Mouse (Mus musculus): ENCODE data around the gene Gna12.

DNA sequence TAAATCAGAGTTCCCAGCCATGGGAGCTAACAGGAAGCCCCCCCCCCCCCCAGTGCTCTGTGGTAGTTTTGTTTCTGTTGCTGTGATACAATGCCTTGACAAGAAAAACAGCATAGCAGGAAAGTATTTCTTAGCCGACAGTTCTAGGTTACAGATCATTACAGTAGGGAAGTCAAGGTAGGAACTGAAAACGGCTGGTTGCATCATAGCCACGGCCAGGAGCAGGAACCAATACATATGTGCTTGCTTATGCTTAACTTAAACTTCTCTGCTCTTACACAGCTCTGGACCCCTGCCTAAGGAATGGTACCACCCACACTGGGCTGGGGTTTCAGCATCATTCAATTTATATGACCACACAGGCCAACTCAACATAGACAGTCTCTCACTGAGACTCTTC, 96.9 kb downstream of the Gna12 start:
- TF ChIP-seq POLR2A (IDR thresholded peaks at IDR 0.05; ENCODE audit: borderline replicate concordance, extremely low read depth, low read depth, low read length) (no peak), CTCF (IDR thresholded peaks at IDR 0.05; ENCODE audit: insufficient read depth, low read length) (no peak)
